Mouse (Mus musculus): Measurements from ENCODE around the gene Krt4. TPM values are rescaled to one million over a fixed set of nuclear protein-coding genes. Genes with fewer than 3 reads are reported as not detected.

The Krt4 gene
- polyA plus RNA-seq, 1 experiment from 2014 or later: not detected

DNA sequence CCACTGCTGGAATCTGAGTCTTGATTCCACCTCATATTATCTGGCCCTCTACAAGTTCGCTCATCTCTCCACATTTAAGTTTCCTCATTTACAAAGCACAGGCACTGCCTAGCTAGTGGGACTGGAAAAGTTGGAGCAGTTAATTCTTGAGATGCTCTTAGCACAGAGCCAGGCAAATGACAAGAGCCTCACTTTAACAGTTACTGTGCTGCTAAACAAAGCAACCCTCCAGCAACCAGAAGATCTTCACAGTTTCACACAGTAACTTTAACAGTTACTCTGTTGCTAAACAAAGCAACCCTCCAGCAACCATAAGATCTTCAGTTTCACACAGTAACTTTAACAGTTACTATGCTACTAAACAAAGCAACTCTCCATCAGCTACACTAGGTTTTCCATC is 50.2 kb downstream of the Krt4 start:
- no peaks in the 10 kb centered on the region; the same call in 1 of the 2 replicates for H3K27me3 ChIP-seq (replicated peaks; ENCODE audit: low read depth, poor library complexity, severe bottlenecking)
- no peaks in the 10 kb centered on the region for H3K36me3 ChIP-seq (replicated peaks)
- H3K4me1 ChIP-seq: no peaks in the 10 kb centered on the region
- no peak overlapping the region for H3K4me3 ChIP-seq
- H3K27ac ChIP-seq (replicated peaks): no peak overlapping the region
- no peak for DNase-seq (ENCODE audit: low spot score)
- WGBS: 77% methylated on average over 1 of the region's 1 CpGs
- H3K9me3 ChIP-seq: no peaks in the 10 kb centered on the region

DNA sequence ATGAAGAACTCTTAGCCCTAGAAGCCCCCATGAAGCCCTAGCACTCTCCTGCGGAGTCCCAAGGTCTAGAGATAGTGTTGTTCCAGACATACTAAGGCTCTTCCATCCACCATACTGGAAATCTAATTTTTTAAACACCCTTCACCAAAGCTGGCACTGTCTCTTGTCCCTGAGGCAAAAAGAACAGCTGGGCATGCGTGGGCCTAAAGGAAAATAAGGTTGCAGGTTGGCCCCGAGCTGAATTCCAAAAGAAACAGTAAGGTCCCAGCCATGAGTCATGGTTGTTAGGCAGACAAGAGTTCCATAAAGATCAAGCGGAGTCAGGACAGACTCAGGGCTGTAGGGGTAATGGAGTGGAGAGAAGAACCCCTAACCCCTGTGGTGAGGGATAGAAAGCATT is 51.3 kb downstream of the Krt4 start:
- DNase-seq (ENCODE audit: low spot score): no peak
- Histone ChIP-seq H3K36me3 (replicated peaks) (no peaks in the 10 kb centered on the region), H3K9me3 (no peaks in the 10 kb centered on the region), H3K4me3 (no peak overlapping the region), H3K27me3 (replicated peaks; ENCODE audit: low read depth, poor library complexity, severe bottlenecking) (no peaks in the 10 kb centered on the region; the same call in 1 of the 2 replicates), H3K4me1 (no peaks in the 10 kb centered on the region), H3K27ac (replicated peaks) (no peak overlapping the region)
- 68% methylated on average over 4 of the region's 4 CpGs for WGBS

DNA sequence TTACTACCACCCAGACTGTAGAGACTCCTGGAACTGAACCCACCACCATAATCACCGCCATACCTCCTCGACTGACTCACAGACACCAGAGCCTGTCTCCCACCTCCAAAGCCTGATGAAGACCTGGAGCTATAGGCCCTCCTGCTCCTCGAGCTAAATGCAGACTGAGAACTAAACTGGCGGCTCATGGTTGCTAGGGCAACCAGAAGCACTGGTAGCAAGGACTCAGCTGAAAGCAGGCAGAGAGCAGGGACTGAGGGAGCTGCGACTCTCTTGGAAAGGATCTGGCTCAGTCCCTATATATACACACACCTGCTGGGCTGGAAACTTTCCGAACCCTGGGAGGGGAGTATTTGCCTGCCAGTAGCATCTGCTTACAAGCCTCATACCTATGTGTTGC is 55.1 kb downstream of the Krt4 start, which contains the start of gene Krt77:
Gene Krt77 (minus strand): TSS at position 275 of the 400 bp plus-strand sequence.
- Histone ChIP-seq H3K27ac (replicated peaks) (no peak within 1 kb of the TSS), H3K9me3 (no peaks in the 10 kb centered on the region), H3K36me3 (replicated peaks) (no peaks in the 10 kb centered on the region), H3K27me3 (replicated peaks; ENCODE audit: low read depth, poor library complexity, severe bottlenecking) (no peaks in the 10 kb centered on the region; the same call in 1 of the 2 replicates), H3K4me1 (no peaks in the 10 kb centered on the region), H3K4me3 (no peak within 1 kb of the TSS)
- DNase-seq (ENCODE audit: low spot score): no peak
- WGBS: 43% methylated on average over 6 of the region's 6 CpGs

Small RNA genes within 50 kb of the gene (microRNA-seq; reads per million reads assigned to microRNA genes)
- not detected for gene Gm44356

Other genes starting within 250 kb of the Krt4 start
- gene Krt6b, start 244.4 kb downstream of the Krt4 start, polyA plus RNA-seq (2016; fragmentation: Nextera tagmentation; extraction: Ambion mirVana): not detected in 2 replicates
- gene Krt6a, start 230.4 kb downstream of the Krt4 start, polyA plus RNA-seq (2016; fragmentation: Nextera tagmentation; extraction: Ambion mirVana): 0.06 and 0.09 TPM in 2 replicates
- gene Krt5, start 211.8 kb downstream of the Krt4 start, polyA plus RNA-seq (2016; fragmentation: Nextera tagmentation; extraction: Ambion mirVana): 1.1 and 5.4 TPM in 2 replicates
- not detected in 2 replicates for gene Krt71, start 181.6 kb downstream of the Krt4 start, polyA plus RNA-seq (2016; fragmentation: Nextera tagmentation; extraction: Ambion mirVana)
- not detected in 2 replicates for gene Krt72, start 138.3 kb downstream of the Krt4 start, polyA plus RNA-seq (2016; fragmentation: Nextera tagmentation; extraction: Ambion mirVana)
- gene Krt73, start 122.4 kb downstream of the Krt4 start, polyA plus RNA-seq (2016; fragmentation: Nextera tagmentation; extraction: Ambion mirVana): not detected in 2 replicates
- gene Krt2, start 106.6 kb downstream of the Krt4 start, polyA plus RNA-seq (2016; fragmentation: Nextera tagmentation; extraction: Ambion mirVana): not detected in 2 replicates
- 0.50 and 1.6 TPM in 2 replicates for gene Krt1, start 73.9 kb downstream of the Krt4 start, polyA plus RNA-seq (2016; fragmentation: Nextera tagmentation; extraction: Ambion mirVana)
- gene Krt77, start 55.0 kb downstream of the Krt4 start, polyA plus RNA-seq (2016; fragmentation: Nextera tagmentation; extraction: Ambion mirVana): 0.06 TPM in 1 of 2 replicates, not detected in the other
- not detected in 2 replicates for gene Krt76, start 31.8 kb downstream of the Krt4 start, polyA plus RNA-seq (2016; fragmentation: Nextera tagmentation; extraction: Ambion mirVana)
- gene Krt79, start 15.6 kb upstream of the Krt4 start, polyA plus RNA-seq (2016; fragmentation: Nextera tagmentation; extraction: Ambion mirVana): 0.20 and 0.49 TPM in 2 replicates
- gene Krt78, start 29.6 kb upstream of the Krt4 start, polyA plus RNA-seq (2016; fragmentation: Nextera tagmentation; extraction: Ambion mirVana): not detected in 2 replicates
- 86.3 and 91.9 TPM in 2 replicates for gene Krt8, start 79.7 kb upstream of the Krt4 start, polyA plus RNA-seq (2016; fragmentation: Nextera tagmentation; extraction: Ambion mirVana)
- 95.2 and 101 TPM in 2 replicates for gene Krt18, start 103.4 kb upstream of the Krt4 start, polyA plus RNA-seq (2016; fragmentation: Nextera tagmentation; extraction: Ambion mirVana)
- gene Eif4b, start 149.0 kb upstream of the Krt4 start, polyA plus RNA-seq (2016; fragmentation: Nextera tagmentation; extraction: Ambion mirVana): 133 and 136 TPM in 2 replicates
- 12.3 and 14.9 TPM in 2 replicates for gene Tns2, start 175.7 kb upstream of the Krt4 start, polyA plus RNA-seq (2016; fragmentation: Nextera tagmentation; extraction: Ambion mirVana)
- 12.7 and 13.2 TPM in 2 replicates for gene Spryd3, start 211.5 kb upstream of the Krt4 start, polyA plus RNA-seq (2016; fragmentation: Nextera tagmentation; extraction: Ambion mirVana)
- gene Igfbp6, start 219.6 kb upstream of the Krt4 start, polyA plus RNA-seq (2016; fragmentation: Nextera tagmentation; extraction: Ambion mirVana): 0.26 and 0.36 TPM in 2 replicates
- gene Soat2, start 225.8 kb upstream of the Krt4 start, polyA plus RNA-seq (2016; fragmentation: Nextera tagmentation; extraction: Ambion mirVana): 0.09 and 0.18 TPM in 2 replicates